Mouse (Mus musculus) stomach, postnatal 0 days (tissue): Measurements from ENCODE around the gene Kcna7.

Experiments used
- CTCF ChIP-seq: IDR thresholded peaks from 2 replicates; pipeline ENCODE4 v1.5.1; 2016; ENCODE audit warnings: antibody characterized with exemption, low read depth, mild to moderate bottlenecking, moderate library complexity
- EP300 ChIP-seq: optimal IDR thresholded peaks from 2 replicates; pipeline ENCODE3; 2016; ENCODE audit warnings: antibody characterized with exemption

DNA sequence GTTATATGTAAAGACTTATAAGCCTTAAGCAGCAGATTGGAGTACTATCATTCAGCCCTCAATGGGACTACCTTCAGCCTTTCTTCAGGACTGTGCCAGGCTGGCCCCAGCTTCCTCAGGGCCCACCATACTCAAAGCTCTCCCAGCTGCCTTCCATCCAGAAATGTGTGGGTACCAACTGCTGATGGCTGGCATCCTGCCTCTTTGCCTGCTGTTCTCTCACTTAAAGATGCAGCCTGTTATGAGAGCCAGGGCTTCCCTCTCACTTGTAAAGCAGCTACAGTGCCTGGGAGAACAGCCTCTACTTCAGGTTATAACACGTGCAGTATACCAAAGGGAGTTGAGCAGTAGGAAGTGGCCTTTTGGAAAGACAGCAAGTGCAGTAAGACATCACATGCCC lies 29.4 kb upstream of the Kcna7 start:
- TF ChIP-seq EP300 (no peak), CTCF (no peak)
